Mouse (Mus musculus) hindbrain, embryonic 14.5 days (tissue): ENCODE measurements around the gene Dcdc2b. TPM values are rescaled to one million over a fixed set of nuclear protein-coding genes. Genes with fewer than 3 reads are reported as not detected.
A peak's percentile ranks its signal among the peaks of the same experiment; 100 is the strongest.

Experiments used
- ATAC-seq: fragments of 200-750 bp; cut with Nextera tagmentation; 2 replicates; pipeline ENCODE4 v1.8.0; 2017; ENCODE audit warnings: moderate number of reproducible peaks, mild to moderate bottlenecking, moderate TSS enrichment, moderate library complexity; ENCODE audit not compliant: low FRiP score
- DNase-seq: peaks from one replicate; pipeline ENCODE4 v3.0.0-alpha.2; 2015; ENCODE audit warnings: low spot score
- H3K27ac ChIP-seq: fragments of 300-500 bp; sonication (generic); 2 replicates; pipeline ENCODE4 v1.5.1; 2014; ENCODE audit warnings: mild to moderate bottlenecking, moderate library complexity
- H3K27me3 ChIP-seq: fragments of 300-500 bp; sonication (generic); 2 replicates; pipeline ENCODE4 v1.6.1; 2014; ENCODE audit warnings: mild to moderate bottlenecking, low read length, mixed read lengths; ENCODE audit not compliant: control insufficient read depth, insufficient read depth
- H3K36me3 ChIP-seq: fragments of 300-500 bp; sonication (generic); replicated peaks from 2 replicates; pipeline ENCODE4 v1.6.1; 2014; ENCODE audit not compliant: control insufficient read depth, insufficient read depth
- H3K4me1 ChIP-seq: fragments of 300-500 bp; sonication (generic); replicated peaks from 2 replicates; pipeline ENCODE4 v1.6.1; 2014; ENCODE audit warnings: antibody characterized with exemption, low read length, mixed read lengths; ENCODE audit not compliant: control insufficient read depth, insufficient read depth
- H3K4me2 ChIP-seq: fragments of 300-500 bp; sonication (generic); replicated peaks from 2 replicates; pipeline ENCODE4 v1.6.1; 2014; ENCODE audit warnings: mild to moderate bottlenecking, moderate library complexity
- H3K4me3 ChIP-seq: fragments of 300-500 bp; sonication (generic); replicated peaks from 2 replicates; pipeline ENCODE4 v1.5.1; 2014; ENCODE audit warnings: mild to moderate bottlenecking, low read length
- H3K9ac ChIP-seq: fragments of 300-500 bp; sonication (generic); 2 replicates; pipeline ENCODE4 v1.6.1; 2014
- H3K9me3 ChIP-seq: fragments of 300-500 bp; sonication (generic); 2 replicates; pipeline ENCODE4 v1.6.1; 2016; ENCODE audit warnings: low read length; ENCODE audit not compliant: control insufficient read depth
- WGBS: fragments of 180-500 bp; shearing (Covaris S2); extraction: QIAGEN DNeasy Blood & Tissue Kit; methylation state at CpG from one replicate; pipeline ENCODE4 v1.1.7; 2014; 5-methylcytosine and 5-hydroxymethylcytosine counted together
- polyA plus RNA-seq: library from polyadenylated mRNA; unstranded; fragments of >200 nt; fragmentation: Nextera tagmentation; extraction: Ambion mirVana; gene quantifications from 2 replicates; pipeline ENCODE4 v1.2.1, GENCODE M21; 2014

Dcdc2b gene
- polyA plus RNA-seq, 1 experiment from 2014 or later = 5.4 TPM

DNA sequence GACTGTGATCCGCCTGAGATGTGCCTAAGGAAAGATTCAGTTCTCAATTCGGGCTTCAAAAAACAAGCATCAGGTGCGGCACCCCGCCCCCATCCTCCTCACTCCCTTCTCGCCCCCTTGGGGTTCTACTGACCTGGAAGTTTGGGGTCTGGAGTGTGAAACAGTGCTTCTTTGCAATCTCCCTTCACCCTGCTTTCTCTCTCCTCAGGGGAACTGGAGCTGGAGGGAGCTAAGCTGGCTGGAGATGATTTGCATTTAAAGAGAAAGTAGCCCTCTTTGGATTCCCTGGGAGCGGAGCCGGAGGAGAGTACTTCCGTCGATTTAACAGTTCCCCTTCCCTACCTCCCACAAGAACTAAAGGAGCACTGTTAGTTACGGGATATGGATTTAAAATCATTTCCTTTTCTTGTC is 9.6 kb upstream of the Dcdc2b start, which contains the start of gene Ccdc28b:
Gene Ccdc28b, minus strand, starts transcription at position 267 of the 411 bp plus-strand sequence.
- ATAC-seq = peak; percentile 19; the same call in 1 of the 2 replicates
- 2% methylated on average over 10 of the region's 10 CpGs for WGBS
- DNase-seq = peak; percentile 74
- Histone ChIP-seq H3K9ac (peak within 1 kb of the TSS; percentile 66), H3K27ac (peak within 1 kb of the TSS; percentile 94), H3K9me3 (no peaks in the 10 kb centered on the region), H3K4me1 (peaks cover 32% of the 10 kb centered on the region), H3K36me3 (peaks cover 29% of the 10 kb centered on the region), H3K4me3 (peak within 1 kb of the TSS; percentile 49), H3K4me2 (peak within 1 kb of the TSS; percentile 82), H3K27me3 (no peaks in the 10 kb centered on the region)

DNA sequence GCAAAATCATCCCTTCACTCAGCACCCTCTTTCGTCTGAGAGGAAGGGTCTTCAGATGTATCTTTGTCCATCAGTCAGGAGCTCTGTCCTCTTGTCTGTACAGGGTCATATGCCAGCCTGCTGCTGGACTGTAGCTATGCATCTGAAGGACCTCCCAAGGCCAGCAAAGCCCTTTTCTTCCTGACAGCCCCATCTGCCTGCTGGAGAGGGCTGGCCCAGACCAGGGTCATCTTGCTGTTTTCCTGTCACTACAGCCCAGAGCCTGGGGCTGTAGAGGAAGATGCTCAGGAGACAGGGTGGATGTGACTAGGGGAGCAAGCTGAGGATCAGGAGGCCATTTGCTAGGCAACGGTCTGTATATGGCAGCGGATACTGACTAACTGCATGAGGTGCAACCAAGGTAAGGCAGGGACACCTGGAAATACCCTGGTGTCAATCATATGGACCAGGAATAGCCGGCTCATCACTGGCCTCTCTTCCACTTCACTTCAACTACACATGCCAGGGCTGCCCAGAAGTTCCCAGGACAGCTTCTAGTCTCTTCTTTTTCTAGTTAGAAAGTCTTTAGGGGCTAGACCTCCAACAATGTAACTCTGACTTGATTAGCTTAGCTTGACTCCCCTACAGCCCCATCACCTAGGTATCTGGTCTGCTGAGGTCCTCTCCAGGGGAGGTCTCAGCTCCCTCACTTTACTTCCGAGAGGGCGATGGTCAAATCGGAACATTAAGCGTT is 8.9 kb upstream of the Dcdc2b start:
- Histone ChIP-seq H3K36me3 (peaks cover 22% of the 10 kb centered on the region), H3K9ac (peak overlapping the region; percentile 66), H3K4me2 (peak overlapping the region; percentile 82), H3K9me3 (no peaks in the 10 kb centered on the region), H3K4me3 (peak overlapping the region; percentile 49), H3K27ac (peak overlapping the region; percentile 94), H3K4me1 (peaks cover 37% of the 10 kb centered on the region), H3K27me3 (no peaks in the 10 kb centered on the region)
- 18% methylated on average over 8 of the region's 8 CpGs for WGBS
- ATAC-seq (no peak), DNase-seq (no peak)

GRCm38 (mm10) chr4:129622120-129622802 is 8.2 kb upstream of the Dcdc2b start:
- DNase-seq (no peak), ATAC-seq (no peak)
- H3K9me3 ChIP-seq = no peaks in the 10 kb centered on the region
- H3K27me3 ChIP-seq = no peaks in the 10 kb centered on the region
- H3K4me2 ChIP-seq = peak overlapping the region; percentile 82
- H3K9ac ChIP-seq = peak overlapping the region; percentile 66
- peaks cover 17% of the 10 kb centered on the region for H3K36me3 ChIP-seq
- peak overlapping the region; percentile 94 for H3K27ac ChIP-seq
- WGBS = 80% methylated on average over 11 of the region's 11 CpGs
- peak overlapping the region; percentile 49 for H3K4me3 ChIP-seq
- peaks cover 41% of the 10 kb centered on the region for H3K4me1 ChIP-seq

- H3K4me1 ChIP-seq = peaks cover 41% of the 10 kb centered on the region
- 0 out of 2 replicates have a peak overlapping the region, but pooled peaks have one; percentile 3 for H3K9ac ChIP-seq
- peaks cover 17% of the 10 kb centered on the region for H3K36me3 ChIP-seq
- ATAC-seq (no peak), DNase-seq (no peak)
- no peaks in the 10 kb centered on the region for H3K27me3 ChIP-seq
- WGBS = 91% methylated on average over 8 of the region's 8 CpGs
- H3K9me3 ChIP-seq = no peaks in the 10 kb centered on the region
- peak overlapping the region; percentile 82 for H3K4me2 ChIP-seq
- no peak overlapping the region for H3K27ac ChIP-seq
- H3K4me3 ChIP-seq = no peak overlapping the region
Measured at GRCm38 (mm10) chr4:129621283-129621841, 7.3 kb upstream of the Dcdc2b start.

- Histone ChIP-seq H3K27ac (no peak overlapping the region), H3K4me2 (peak overlapping the region; percentile 13; the same call in 1 of the 2 replicates), H3K27me3 (no peaks in the 10 kb centered on the region), H3K9me3 (no peaks in the 10 kb centered on the region), H3K4me3 (no peak overlapping the region), H3K9ac (0 out of 2 replicates have a peak overlapping the region, but pooled peaks have one; percentile 3), H3K4me1 (peaks cover 39% of the 10 kb centered on the region), H3K36me3 (peaks cover 17% of the 10 kb centered on the region)
- DNase-seq = no peak
- 89% methylated on average over 11 of the region's 11 CpGs for WGBS
- no peak for ATAC-seq
Measured at GRCm38 (mm10) chr4:129620419-129621282, 6.6 kb upstream of the Dcdc2b start.

DNA sequence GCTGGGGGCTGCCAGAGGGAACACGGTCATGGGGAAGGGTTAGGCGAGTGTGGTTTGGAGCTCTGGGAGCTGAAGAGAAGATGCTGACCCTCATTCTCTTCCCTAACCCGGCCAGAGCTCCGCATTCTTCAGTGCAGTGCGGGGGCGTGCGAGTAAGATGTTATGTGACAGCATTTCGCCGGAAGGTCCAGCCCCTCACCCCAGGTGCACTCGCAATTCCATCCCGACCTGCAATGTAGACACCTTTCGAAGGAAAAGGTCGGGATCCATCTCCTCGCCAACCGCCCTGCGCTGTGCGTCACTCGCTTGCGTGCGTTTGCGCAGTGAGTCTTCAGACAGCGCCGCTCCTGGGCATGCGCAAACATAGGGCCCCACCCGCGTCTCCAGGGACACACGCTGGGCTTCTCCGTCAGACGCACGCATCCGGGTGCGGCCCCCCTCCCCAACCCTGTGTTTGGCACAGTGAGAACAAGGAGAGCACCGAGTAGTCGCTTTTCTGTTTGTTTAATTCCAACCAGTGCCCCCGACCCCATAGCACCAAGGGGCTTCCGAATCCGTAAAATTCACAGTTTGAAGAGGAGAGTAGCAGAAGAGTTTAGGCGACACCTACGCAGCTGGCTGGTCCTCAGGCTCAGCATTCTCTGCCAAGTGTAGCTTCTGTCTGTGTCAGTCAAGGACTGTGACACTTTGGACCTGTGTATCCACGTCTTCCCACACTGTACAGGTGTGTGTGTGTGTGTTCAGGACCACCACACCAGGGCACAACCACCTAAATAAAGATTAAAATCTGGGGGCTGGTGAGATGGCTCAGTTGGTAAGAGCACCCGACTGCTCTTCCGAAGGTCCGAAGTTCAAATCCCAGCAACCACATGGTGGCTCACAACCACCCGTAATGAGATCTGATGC is 5.0 kb upstream of the Dcdc2b start, which contains the start of gene Iqcc:
Gene Iqcc, minus strand, starts transcription at position 314 of the 906 bp plus-strand sequence.
- Histone ChIP-seq H3K9ac (peak within 1 kb of the TSS; percentile 78), H3K4me1 (peaks cover 27% of the 10 kb centered on the region)
- 5% methylated on average over 43 of the region's 44 CpGs for WGBS

DNA sequence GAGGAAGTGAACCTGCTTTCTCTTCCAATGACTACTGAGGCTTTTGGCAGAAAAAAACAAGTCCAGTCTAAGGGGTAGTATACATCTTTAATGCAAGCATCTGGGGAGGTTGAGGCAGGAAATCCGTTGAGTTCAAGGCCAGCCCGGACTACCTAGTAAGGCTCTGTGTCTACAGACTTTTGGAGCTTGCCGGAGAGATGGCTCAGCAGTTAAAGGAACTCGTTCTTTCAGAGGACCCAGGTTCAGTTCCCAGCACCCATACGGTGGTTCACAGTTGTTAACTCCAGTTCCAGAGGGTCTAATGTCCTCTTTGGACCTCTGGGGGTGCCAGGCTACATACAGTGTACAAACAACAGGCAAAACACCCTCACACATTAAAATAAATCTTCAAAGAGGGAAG is 4.0 kb upstream of the Dcdc2b start:
- H3K4me1 ChIP-seq = peaks cover 24% of the 10 kb centered on the region
- H3K9ac ChIP-seq = peak overlapping the region; percentile 78
- no peaks in the 10 kb centered on the region for H3K9me3 ChIP-seq
- WGBS = 97% methylated on average over 5 of the region's 5 CpGs
- H3K27ac ChIP-seq = peak overlapping the region; percentile 91; the same call in 1 of the 2 replicates
- ATAC-seq (no peak), DNase-seq (no peak)
- H3K4me2 ChIP-seq = peak overlapping the region; percentile 60
- peak overlapping the region; percentile 52 for H3K4me3 ChIP-seq
- H3K36me3 ChIP-seq = peaks cover 19% of the 10 kb centered on the region
- H3K27me3 ChIP-seq = no peaks in the 10 kb centered on the region

More for the DNA sequence above, 5.0 kb upstream of the Dcdc2b start, which contains the start of gene Iqcc:
- peak; percentile 91 for ATAC-seq
- peaks cover 19% of the 10 kb centered on the region for H3K36me3 ChIP-seq
- peak within 1 kb of the TSS; percentile 60 for H3K4me2 ChIP-seq
- no peaks in the 10 kb centered on the region for H3K9me3 ChIP-seq
- peak within 1 kb of the TSS; percentile 52 for H3K4me3 ChIP-seq
- no peaks in the 10 kb centered on the region for H3K27me3 ChIP-seq
- H3K27ac ChIP-seq = peak within 1 kb of the TSS; percentile 91
- DNase-seq = peak; percentile 97

DNA sequence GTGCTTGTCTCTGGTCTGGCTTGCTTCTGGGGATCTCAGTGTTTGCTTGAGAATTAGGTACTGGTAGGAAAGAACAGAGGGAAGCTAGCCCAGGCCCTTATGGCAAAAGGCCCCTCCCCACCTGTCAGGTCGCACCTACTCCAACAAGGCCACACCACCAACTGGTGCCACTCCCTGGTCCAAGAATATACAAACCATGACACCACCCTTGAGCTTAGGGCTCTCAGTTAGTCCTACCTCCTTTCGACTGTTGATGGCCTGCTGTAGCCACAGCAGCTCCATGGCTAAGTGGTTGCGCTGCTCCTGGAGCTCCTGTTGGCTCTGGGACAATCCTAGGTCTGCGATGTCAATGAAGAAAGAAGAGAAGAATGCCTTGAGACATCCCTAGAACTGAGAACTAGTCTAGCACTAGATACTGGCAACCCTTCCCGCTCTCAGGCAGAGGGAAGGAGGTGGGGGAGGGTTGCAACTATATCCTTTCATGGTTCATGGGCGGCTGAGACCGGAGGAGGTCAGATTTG is 3.1 kb upstream of the Dcdc2b start:
- Histone ChIP-seq H3K9me3 (no peaks in the 10 kb centered on the region), H3K27me3 (no peaks in the 10 kb centered on the region), H3K36me3 (peaks cover 19% of the 10 kb centered on the region), H3K4me3 (no peak overlapping the region), H3K27ac (no peak overlapping the region), H3K4me2 (no peak overlapping the region), H3K4me1 (peaks cover 16% of the 10 kb centered on the region), H3K9ac (no peak overlapping the region)
- no peak for ATAC-seq
- DNase-seq = no peak
- WGBS = 96% methylated on average over 7 of the region's 7 CpGs
